Mouse (Mus musculus) ES-Bruce4 (cell line): ENCODE measurements around the gene Ptpn4. TPM values are rescaled to one million over a fixed set of nuclear protein-coding genes. Genes with fewer than 3 reads are reported as not detected.

Experiments
- H3K27ac ChIP-seq: 2 replicates; pipeline ENCODE4 v1.5.1; 2012; ENCODE audit warnings: low read length, inconsistent platforms; ENCODE audit not compliant: insufficient read depth
- H3K27me3 ChIP-seq: 2 replicates; pipeline ENCODE4 v1.6.1; 2012; ENCODE audit warnings: mild to moderate bottlenecking, low read length, inconsistent platforms; ENCODE audit not compliant: control insufficient read depth, poor library complexity, insufficient read depth, severe bottlenecking
- H3K36me3 ChIP-seq: 2 replicates; pipeline ENCODE4 v1.6.1; 2012; ENCODE audit warnings: inconsistent platforms, mild to moderate bottlenecking, low read length, moderate library complexity; ENCODE audit not compliant: control insufficient read depth, poor library complexity, insufficient read depth, severe bottlenecking
- H3K4me1 ChIP-seq: one replicate; pipeline ENCODE4 v1.8.1; 2011; ENCODE audit warnings: low read length; ENCODE audit not compliant: control insufficient read depth, insufficient read depth
- H3K4me3 ChIP-seq: 2 replicates; pipeline ENCODE4 v1.5.1; 2011; ENCODE audit warnings: low read depth, mild to moderate bottlenecking, low read length
- H3K9ac ChIP-seq: 2 replicates; pipeline ENCODE4 v1.6.1; 2012; ENCODE audit warnings: low read depth, mild to moderate bottlenecking, inconsistent platforms; ENCODE audit not compliant: poor library complexity, severe bottlenecking
- H3K9me3 ChIP-seq: replicated peaks from 2 replicates; pipeline ENCODE4 v1.6.1; 2012; ENCODE audit warnings: mild to moderate bottlenecking, low read length, inconsistent platforms; ENCODE audit not compliant: control insufficient read depth, poor library complexity, insufficient read depth, severe bottlenecking
- CTCF ChIP-seq: IDR thresholded peaks from one replicate; pipeline ENCODE4 v1.8.1; 2011; ENCODE audit warnings: low read depth, low read length
- EP300 ChIP-seq: IDR thresholded peaks from 2 replicates; pipeline ENCODE4 v1.6.1; 2011; ENCODE audit warnings: low read depth, low read length; ENCODE audit not compliant: insufficient read depth
- POLR2A ChIP-seq: IDR thresholded peaks from one replicate; pipeline ENCODE4 v1.8.1; 2011; ENCODE audit warnings: low read length; ENCODE audit not compliant: insufficient read depth
- polyA plus RNA-seq: library from polyadenylated mRNA; stranded (reverse); fragments of >200 nt; gene quantifications from 2 replicates; pipeline ENCODE4 v1.2.4, GENCODE M21; 2011; ENCODE audit warnings: low read depth; ENCODE audit not compliant: missing spikeins, insufficient read depth, insufficient read length

Ptpn4 gene
- polyA plus RNA-seq, 1 experiment, result 20.9 TPM

- Histone ChIP-seq H3K4me3 (no peak overlapping the region), H3K27ac (no peak overlapping the region), H3K9ac (no peak overlapping the region), H3K4me1 (no peaks in the 10 kb centered on the region), H3K9me3 (no peaks in the 10 kb centered on the region), H3K27me3 (no peaks in the 10 kb centered on the region), H3K36me3 (no peaks in the 10 kb centered on the region)
- TF ChIP-seq EP300 (no peak), POLR2A (no peak), CTCF (no peak)
Observed at GRCm38 (mm10) chr1:119828160-119828559, 9.3 kb downstream of the Ptpn4 start.

- no peak overlapping the region for H3K4me3 ChIP-seq
- no peaks in the 10 kb centered on the region for H3K9me3 ChIP-seq
- no peak overlapping the region for H3K27ac ChIP-seq
- no peaks in the 10 kb centered on the region for H3K36me3 ChIP-seq
- H3K9ac ChIP-seq, result no peak overlapping the region
- TF ChIP-seq CTCF (no peak), POLR2A (no peak), EP300 (no peak)
- H3K27me3 ChIP-seq, result no peaks in the 10 kb centered on the region
- H3K4me1 ChIP-seq, result no peaks in the 10 kb centered on the region
Observed at GRCm38 (mm10) chr1:119818704-119819103, 18.7 kb downstream of the Ptpn4 start.

GRCm38 (mm10) chr1:119807707-119808106 lies 29.7 kb downstream of the Ptpn4 start:
- no peaks in the 10 kb centered on the region for H3K4me1 ChIP-seq
- no peaks in the 10 kb centered on the region for H3K9me3 ChIP-seq
- no peaks in the 10 kb centered on the region for H3K27me3 ChIP-seq
- TF ChIP-seq POLR2A (no peak), EP300 (no peak), CTCF (no peak)
- H3K9ac ChIP-seq, result no peak overlapping the region
- no peaks in the 10 kb centered on the region for H3K36me3 ChIP-seq
- no peak overlapping the region for H3K4me3 ChIP-seq
- H3K27ac ChIP-seq, result no peak overlapping the region

GRCm38 (mm10) chr1:119805984-119806383 lies 31.4 kb downstream of the Ptpn4 start:
- TF ChIP-seq EP300, result no peak
- Histone ChIP-seq H3K4me3 (no peak overlapping the region), H3K27me3 (no peaks in the 10 kb centered on the region), H3K27ac (no peak overlapping the region), H3K9ac (no peak overlapping the region), H3K36me3 (no peaks in the 10 kb centered on the region), H3K4me1 (no peaks in the 10 kb centered on the region), H3K9me3 (no peaks in the 10 kb centered on the region)

- Histone ChIP-seq H3K27ac (no peak overlapping the region), H3K9me3 (no peaks in the 10 kb centered on the region), H3K9ac (no peak overlapping the region), H3K4me3 (no peak overlapping the region), H3K27me3 (no peaks in the 10 kb centered on the region), H3K36me3 (no peaks in the 10 kb centered on the region), H3K4me1 (no peaks in the 10 kb centered on the region)
- TF ChIP-seq CTCF, result no peak
- no peak for TF ChIP-seq POLR2A
- no peak for TF ChIP-seq EP300
Observed at GRCm38 (mm10) chr1:119804586-119804985, 32.8 kb downstream of the Ptpn4 start.

- Histone ChIP-seq H3K4me1 (no peaks in the 10 kb centered on the region), H3K4me3 (no peak overlapping the region), H3K36me3 (no peaks in the 10 kb centered on the region), H3K9ac (no peak overlapping the region), H3K27ac (no peak overlapping the region), H3K9me3 (no peaks in the 10 kb centered on the region), H3K27me3 (no peaks in the 10 kb centered on the region)
- TF ChIP-seq POLR2A (no peak), EP300 (no peak), CTCF (no peak)
Observed at GRCm38 (mm10) chr1:119795174-119795573, 42.2 kb downstream of the Ptpn4 start.
